Mouse (Mus musculus) lung, adult 18-20 months (tissue): ENCODE results near the gene Amigo3.

Experiments
- DNase-seq, 2 experiments: peaks; one replicate each; pipeline ENCODE4 v3.0.0; 2022; ENCODE audit warnings: mixed read lengths in 2 of 2

The Amigo3 gene

DNA sequence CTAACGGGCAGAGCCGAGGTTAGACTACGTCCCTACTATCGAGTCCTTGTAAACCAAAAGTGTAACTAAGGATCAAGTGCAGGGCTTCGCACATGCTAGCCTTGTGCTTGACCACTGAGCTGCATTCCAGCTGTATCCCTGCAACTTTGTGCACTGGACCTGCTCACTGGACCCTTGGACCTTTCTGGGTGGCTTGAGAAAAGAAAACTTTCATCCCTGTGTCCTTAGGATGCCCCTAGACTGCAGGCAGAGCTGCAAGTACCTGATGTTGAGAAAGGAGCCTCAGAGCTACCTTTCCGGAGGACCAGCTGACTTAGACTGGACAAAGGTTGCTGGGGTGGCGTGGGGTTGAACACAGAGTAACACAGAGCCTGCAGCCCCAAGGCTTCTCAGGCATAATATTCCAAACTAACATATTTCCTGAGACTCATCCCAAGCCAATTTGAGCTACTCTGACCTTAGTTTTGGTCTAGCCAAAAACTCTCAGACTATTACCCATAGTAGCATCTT lies 37.7 kb downstream of the Amigo3 start:
- DNase-seq: no peak

GRCm38 (mm10) chr9:108093586-108093985 lies 40.6 kb downstream of the Amigo3 start:
- DNase-seq: no peak

DNA sequence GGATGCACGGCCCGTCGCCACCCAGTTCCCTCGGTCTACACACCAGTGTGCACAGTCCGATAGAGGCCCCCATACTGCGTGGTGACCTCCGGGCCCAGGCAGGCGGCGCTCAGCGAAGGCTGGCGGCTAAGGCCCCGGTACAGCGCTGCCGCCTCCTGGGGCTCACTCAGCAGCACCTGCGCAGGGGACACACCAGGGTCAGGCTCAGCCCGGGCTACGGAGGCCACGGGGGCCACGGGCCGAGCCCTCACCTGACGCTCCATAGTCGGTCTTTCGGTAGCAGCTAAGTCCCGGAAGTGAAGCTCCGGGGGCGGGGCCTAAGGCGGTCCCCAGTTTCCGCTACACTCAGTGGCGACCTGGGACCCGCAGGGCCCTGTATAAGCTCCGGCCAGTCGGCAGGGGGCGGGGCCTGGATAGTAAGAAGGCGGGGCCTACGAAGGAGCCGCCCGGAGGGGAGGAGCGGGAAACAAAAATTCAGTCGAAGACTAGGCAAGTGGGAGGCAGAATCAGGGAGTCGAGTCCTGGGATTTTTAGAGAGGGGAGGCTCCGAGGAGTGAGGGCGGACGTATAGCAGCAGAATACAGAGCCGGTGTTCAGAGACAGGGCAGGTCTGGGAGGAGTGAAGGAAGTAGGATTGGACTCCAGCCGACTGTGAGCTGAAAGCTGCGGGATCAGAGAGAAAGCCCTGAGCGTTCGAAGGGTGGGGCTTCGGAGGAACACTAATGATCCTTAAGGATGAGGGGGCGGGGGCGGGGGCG lies 41.4 kb downstream of the Amigo3 start, which contains the start of gene Apeh:
Gene Apeh (minus strand): TSS at position 423 of the 758 bp plus-strand sequence.
- peak; percentile 96 to 97 for DNase-seq

DNA sequence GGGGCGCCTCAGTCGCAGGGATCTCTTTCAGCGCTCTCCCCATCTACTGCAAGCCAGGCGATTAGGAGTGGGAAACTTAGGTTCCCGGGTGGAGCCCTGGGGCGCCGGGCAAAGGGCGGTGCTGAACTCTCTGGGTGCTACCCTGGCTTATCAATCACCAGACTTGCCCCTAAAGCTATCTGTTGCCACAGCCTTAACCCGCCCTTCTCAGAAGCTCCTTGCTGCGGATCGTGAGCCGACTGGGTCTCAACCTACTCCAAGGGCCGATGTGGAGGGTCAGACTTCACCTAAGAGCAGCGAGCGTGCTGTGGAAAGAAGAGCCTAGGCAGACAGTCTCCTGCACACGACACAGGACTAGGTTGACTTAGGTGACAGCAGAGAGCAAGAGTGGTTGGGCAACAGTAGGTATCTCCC lies 42.0 kb downstream of the Amigo3 start:
- DNase-seq: peak in 1 of 2 experiments; percentile 34

- peak; percentile 42 to 70 for DNase-seq
These were observed 42.6 kb downstream of the Amigo3 start for GRCm38 (mm10) chr9:108095518-108095917.

DNA sequence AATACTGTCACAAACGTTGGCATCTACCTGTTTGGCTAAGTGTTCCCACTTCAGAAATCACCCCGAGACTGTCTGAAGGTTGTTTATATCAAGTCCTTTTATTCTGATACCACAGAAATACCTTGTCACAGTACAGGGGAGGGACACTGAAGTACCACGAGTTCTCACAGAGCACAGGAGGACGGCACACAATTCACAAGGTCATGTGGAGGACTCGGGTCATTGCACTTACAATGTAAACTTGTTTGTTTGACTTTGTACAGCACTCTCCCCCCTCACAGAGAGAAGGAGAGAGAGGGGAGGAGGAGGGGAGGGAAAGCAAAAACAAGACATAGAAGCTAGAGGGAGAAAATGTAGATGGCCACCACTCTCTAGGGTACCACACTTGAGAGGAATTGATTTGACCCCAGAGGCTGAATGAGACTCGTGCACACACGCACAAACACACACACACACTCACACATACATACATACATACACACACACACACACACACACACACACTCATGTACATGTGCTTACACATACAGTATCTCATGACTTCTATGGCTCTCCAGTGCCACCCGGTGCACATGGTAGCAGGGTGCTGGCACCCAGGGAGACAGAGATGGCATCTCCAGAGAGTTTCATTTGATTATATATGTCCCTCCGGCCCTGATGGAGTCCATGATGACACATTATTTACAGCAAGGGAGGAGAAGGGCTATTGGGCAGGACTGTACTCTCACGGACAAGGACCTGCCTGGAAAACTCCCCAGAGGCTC lies 43.2 kb downstream of the Amigo3 start:
- no peak for DNase-seq

DNA sequence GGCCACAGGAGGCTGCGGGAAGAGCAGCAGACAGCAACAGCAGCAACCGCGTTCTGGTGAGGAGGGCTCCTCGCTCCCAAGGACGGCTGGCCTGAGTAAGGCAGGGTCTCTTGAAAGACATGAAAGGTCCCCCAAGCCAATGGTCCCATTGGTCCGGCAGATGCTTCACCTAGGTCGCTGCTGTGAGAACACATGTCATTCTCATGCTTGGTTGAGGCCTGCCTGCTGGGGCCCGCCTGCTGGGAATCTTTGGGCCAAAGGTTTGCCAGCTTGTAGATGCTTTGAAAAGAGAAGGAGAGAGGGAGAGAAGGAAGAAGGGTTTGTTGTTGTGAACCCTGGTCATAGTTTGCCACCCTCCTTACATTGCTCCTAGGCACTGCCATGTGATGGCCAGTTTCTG lies 46.7 kb downstream of the Amigo3 start:
- no peak for DNase-seq

- DNase-seq: no peak
These were observed 52.0 kb downstream of the Amigo3 start for GRCm38 (mm10) chr9:108104766-108105548.
